Mouse (Mus musculus): Measurements from ENCODE around the gene Ccdc115. TPM values are rescaled to one million over a fixed set of nuclear protein-coding genes. Genes with fewer than 3 reads are reported as not detected.
A peak's percentile ranks its signal among the peaks of the same experiment; 100 is the strongest.

Ccdc115 gene
- polyA plus RNA-seq, 1 experiment = 50.3 TPM

- no peak for DNase-seq (ENCODE audit: low read depth)
- TF ChIP-seq POLR2A (IDR thresholded peaks at IDR 0.05; ENCODE audit: borderline replicate concordance, extremely low read depth, insufficient read depth, insufficient read length, poor library complexity, severe bottlenecking) = no peak
- no peak for TF ChIP-seq CTCF (IDR thresholded peaks at IDR 0.05; ENCODE audit: borderline replicate concordance, extremely low read depth, insufficient read depth, insufficient read length)
Measured at GRCm38 (mm10) chr1:34436374-34436773, 3.1 kb downstream of the Ccdc115 start.

GRCm38 (mm10) chr1:34435371-34436120, 3.9 kb downstream of the Ccdc115 start:
- no peak for TF ChIP-seq CTCF (IDR thresholded peaks at IDR 0.05; ENCODE audit: borderline replicate concordance, extremely low read depth, insufficient read depth, insufficient read length)
- TF ChIP-seq POLR2A (IDR thresholded peaks at IDR 0.05; ENCODE audit: borderline replicate concordance, extremely low read depth, insufficient read depth, insufficient read length, poor library complexity, severe bottlenecking) = no peak
- peak; percentile 40 for DNase-seq (ENCODE audit: low read depth)

DNA sequence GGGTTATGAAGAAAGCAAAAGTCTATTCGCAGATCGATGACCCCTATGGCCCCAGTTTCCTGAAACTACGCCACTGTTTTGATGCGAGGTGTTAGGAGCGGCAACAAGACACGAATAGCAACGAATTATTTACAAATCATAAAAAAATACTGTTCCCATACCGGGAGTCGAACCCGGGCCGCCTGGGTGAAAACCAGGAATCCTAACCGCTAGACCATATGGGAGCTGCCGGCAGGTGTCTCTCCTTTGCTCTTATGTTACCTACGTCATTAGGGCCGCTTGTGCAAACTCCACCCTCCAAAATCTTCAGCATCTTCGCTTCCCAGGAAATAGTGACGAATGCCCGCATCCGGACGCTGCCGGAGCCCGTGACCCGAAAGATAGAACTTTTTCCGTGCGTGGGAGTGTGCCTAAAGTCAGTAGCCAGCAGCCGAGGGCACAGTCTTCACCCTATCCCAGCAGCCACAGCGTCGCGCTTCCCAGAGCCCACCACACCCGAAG, 4.8 kb downstream of the Ccdc115 start:
- no peak for TF ChIP-seq CTCF (IDR thresholded peaks at IDR 0.05; ENCODE audit: borderline replicate concordance, extremely low read depth, insufficient read depth, insufficient read length)
- TF ChIP-seq POLR2A (IDR thresholded peaks at IDR 0.05; ENCODE audit: borderline replicate concordance, extremely low read depth, insufficient read depth, insufficient read length, poor library complexity, severe bottlenecking) = no peak
- DNase-seq (ENCODE audit: low read depth) = peak; percentile 96

DNA sequence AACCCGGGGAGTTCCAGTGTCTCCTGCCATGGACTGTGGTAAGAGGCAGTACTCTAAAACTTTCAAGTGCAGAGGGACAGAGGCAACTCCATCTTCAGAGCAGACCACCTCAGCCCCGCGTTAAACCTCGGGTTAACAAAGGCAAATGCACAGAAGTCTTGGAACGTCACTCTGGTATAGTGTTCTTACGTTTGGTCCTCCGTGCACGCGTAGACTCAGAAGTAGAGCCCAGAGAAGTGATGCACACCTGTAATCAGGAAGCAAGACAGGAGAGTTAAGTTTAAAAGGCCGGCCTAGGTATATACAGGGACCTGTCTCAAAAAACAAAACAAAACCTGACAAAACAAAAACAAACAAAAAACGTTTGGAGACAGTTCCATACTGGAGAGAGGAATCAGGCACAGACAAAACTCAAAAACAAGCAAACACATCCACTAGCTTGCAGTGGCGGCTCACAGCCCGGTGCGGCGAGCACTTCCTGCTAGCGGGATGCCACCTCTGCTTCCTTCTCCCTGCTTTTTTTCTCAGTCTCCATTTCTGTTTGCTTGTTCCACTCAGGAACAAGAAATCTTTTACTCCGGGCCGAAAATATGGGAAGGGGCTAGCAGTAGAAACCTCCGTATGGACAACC, 5.5 kb downstream of the Ccdc115 start:
- TF ChIP-seq CTCF (IDR thresholded peaks at IDR 0.05; ENCODE audit: borderline replicate concordance, extremely low read depth, insufficient read depth, insufficient read length) (no peak), POLR2A (IDR thresholded peaks at IDR 0.05; ENCODE audit: borderline replicate concordance, extremely low read depth, insufficient read depth, insufficient read length, poor library complexity, severe bottlenecking) (no peak)
- DNase-seq (ENCODE audit: low read depth) = peak; percentile 73

GRCm38 (mm10) chr1:34432776-34433481, 6.5 kb downstream of the Ccdc115 start:
- TF ChIP-seq POLR2A (IDR thresholded peaks at IDR 0.05; ENCODE audit: borderline replicate concordance, extremely low read depth, insufficient read depth, insufficient read length, poor library complexity, severe bottlenecking) (peak; percentile 11; the same call in 1 of the 2 replicates), CTCF (IDR thresholded peaks at IDR 0.05; ENCODE audit: borderline replicate concordance, extremely low read depth, insufficient read depth, insufficient read length) (no peak)
- DNase-seq (ENCODE audit: low read depth) = peak; percentile 80

DNA sequence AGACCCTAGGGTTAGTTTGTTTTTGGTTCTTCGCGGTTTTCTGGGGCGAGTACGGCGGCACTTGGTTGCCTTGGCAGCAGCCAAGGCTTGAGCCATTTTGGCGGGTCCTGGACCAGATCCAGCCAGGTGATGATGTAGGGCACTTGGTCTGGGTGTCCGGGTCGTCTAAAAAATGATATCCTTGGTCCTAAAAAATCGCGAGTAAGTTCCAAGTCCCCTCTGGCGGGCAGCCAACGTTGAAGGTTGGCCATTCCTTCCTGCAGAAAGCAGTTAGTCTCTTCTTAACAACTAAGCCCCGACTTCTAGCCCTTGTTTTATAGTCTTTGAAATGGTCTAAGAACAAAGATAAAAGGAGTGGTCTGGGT, 7.1 kb downstream of the Ccdc115 start:
- no peak for DNase-seq (ENCODE audit: low read depth)
- TF ChIP-seq POLR2A (IDR thresholded peaks at IDR 0.05; ENCODE audit: borderline replicate concordance, extremely low read depth, insufficient read depth, insufficient read length, poor library complexity, severe bottlenecking) (no peak), CTCF (IDR thresholded peaks at IDR 0.05; ENCODE audit: borderline replicate concordance, extremely low read depth, insufficient read depth, insufficient read length) (no peak)

GRCm38 (mm10) chr1:34431431-34431830, 8.0 kb downstream of the Ccdc115 start:
- DNase-seq (ENCODE audit: low read depth) = no peak
- no peak for TF ChIP-seq POLR2A (IDR thresholded peaks at IDR 0.05; ENCODE audit: borderline replicate concordance, extremely low read depth, insufficient read depth, insufficient read length, poor library complexity, severe bottlenecking)
- TF ChIP-seq CTCF (IDR thresholded peaks at IDR 0.05; ENCODE audit: borderline replicate concordance, extremely low read depth, insufficient read depth, insufficient read length) = no peak

- TF ChIP-seq POLR2A (IDR thresholded peaks at IDR 0.05; ENCODE audit: borderline replicate concordance, extremely low read depth, insufficient read depth, insufficient read length, poor library complexity, severe bottlenecking) (no peak), CTCF (IDR thresholded peaks at IDR 0.05; ENCODE audit: borderline replicate concordance, extremely low read depth, insufficient read depth, insufficient read length) (no peak)
- DNase-seq (ENCODE audit: low read depth) = no peak
Measured at GRCm38 (mm10) chr1:34430981-34431380, 8.5 kb downstream of the Ccdc115 start.

- no peak for DNase-seq (ENCODE audit: low read depth)
- no peak for TF ChIP-seq CTCF (IDR thresholded peaks at IDR 0.05; ENCODE audit: borderline replicate concordance, extremely low read depth, insufficient read depth, insufficient read length)
- no peak for TF ChIP-seq POLR2A (IDR thresholded peaks at IDR 0.05; ENCODE audit: borderline replicate concordance, extremely low read depth, insufficient read depth, insufficient read length, poor library complexity, severe bottlenecking)
Measured at GRCm38 (mm10) chr1:34429281-34429680, 10.2 kb downstream of the Ccdc115 start.

DNA sequence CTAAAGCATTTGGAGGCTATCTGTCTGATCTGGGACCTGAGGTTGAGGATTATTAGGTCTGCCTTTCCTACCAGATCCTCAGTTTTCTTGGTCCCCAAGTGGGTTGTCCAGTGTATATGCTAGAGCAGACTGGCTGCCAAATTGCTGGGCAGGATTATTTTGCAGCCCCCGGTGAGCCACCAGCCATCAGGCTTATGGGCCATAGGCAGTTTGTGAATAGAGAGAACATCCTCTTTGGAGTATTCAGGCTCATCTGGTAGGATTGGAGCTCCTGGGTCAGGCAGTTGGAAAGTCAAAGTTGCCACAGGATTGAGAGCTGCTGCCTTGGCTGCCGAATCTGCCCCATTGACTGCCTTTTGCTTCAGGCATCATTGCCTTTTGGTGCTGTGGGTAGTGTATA, 11.0 kb downstream of the Ccdc115 start:
- no peak for TF ChIP-seq POLR2A (IDR thresholded peaks at IDR 0.05; ENCODE audit: borderline replicate concordance, extremely low read depth, insufficient read depth, insufficient read length, poor library complexity, severe bottlenecking)
- TF ChIP-seq CTCF (IDR thresholded peaks at IDR 0.05; ENCODE audit: borderline replicate concordance, extremely low read depth, insufficient read depth, insufficient read length) = no peak
- no peak for DNase-seq (ENCODE audit: low read depth)

All from brain, embryonic 14.5 days (tissue).